Comparison of ENCODE assay signal across 8 mouse cellular contexts in the genomic region with DNA sequence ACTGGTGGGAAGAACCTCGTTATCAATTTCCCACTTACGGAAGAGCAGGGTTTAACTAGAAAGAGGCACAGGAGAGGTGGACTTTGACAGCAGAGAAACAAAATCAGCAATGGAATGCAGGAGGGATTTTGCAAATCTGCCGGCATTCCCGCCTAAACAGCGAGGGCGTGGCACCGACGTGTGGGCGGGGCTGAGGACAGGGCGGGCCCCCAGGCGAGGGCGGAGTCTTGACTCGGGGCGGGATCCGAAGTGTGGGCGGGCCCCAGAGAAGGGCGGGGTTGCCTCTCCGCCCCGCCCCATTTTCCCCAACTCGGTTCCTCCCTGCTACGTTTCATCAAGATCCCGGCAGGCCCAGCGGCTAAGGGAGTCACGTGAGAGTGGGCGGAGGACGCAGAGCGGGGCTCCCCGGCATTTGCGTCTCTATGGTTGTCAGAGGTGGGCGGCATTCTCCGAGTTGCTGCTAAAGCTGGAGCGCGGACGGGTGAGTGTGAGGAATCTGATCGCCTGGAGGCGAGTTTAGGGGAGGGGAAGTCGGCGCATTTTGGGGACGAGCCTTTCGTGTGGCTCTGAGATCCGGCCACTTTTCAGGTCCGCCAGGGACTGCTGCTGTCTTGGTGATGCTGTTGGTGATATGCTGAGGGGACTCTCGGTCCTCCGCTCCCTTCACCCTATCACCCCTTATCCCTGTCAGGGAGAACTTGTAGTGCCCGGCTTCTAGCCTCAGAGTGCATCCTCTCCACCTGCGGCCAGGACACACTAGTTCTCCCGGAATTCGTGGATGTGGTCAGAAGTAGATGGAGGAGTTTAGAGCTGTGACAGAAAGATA. TPM values are rescaled to one million over a fixed set of nuclear protein-coding genes. Genes with fewer than 3 reads are reported as not detected.
DNase-seq lines count a peak whose midpoint lies in the region; ATAC-seq and TF ChIP-seq lines count a peak whose summit lies in the region.

A gene (plus strand): TSS at position 271 of the 826 bp plus-strand sequence.

- peaks cover 0 to 8% of the 10 kb centered on the region in 2 experiments; a peak in 1 of 4 replicates for H3K36me3 ChIP-seq in MEL (ENCODE audit: control insufficient read depth in 1 of 2, insufficient read depth in 2 of 2, low read length in 2 of 2)
- H3K36me3 ChIP-seq in forebrain, postnatal 0 days (ENCODE audit: insufficient read depth) = no peaks in the 10 kb centered on the region
- no peaks in the 10 kb centered on the region for H3K36me3 ChIP-seq in lung, embryonic 15.5 days

- TF ChIP-seq POLR2A in MEL (IDR thresholded peaks at IDR 0.05; ENCODE audit: control insufficient read depth in 1 of 2, insufficient read depth in 1 of 2, low read depth in 1 of 2, low read length in 2 of 2, poor library complexity in 1 of 2) = peak; percentile 69 to 90; a peak in 3 of 4 replicates
- TF ChIP-seq POLR2A in cerebellum, adult 2 months (IDR thresholded peaks at IDR 0.05; ENCODE audit: borderline replicate concordance, insufficient read depth, low read length) = peak; percentile 74; the same call in 1 of the 2 replicates

- TF ChIP-seq CTCF in MEL (IDR thresholded peaks at IDR 0.05 in 2 of 3, conservative IDR thresholded peaks at IDR 0.05 in 1 of 3; ENCODE audit: control insufficient read depth in 1 of 3, insufficient read depth in 1 of 3, low read depth in 2 of 3, low read length in 3 of 3, poor library complexity in 1 of 3, severe bottlenecking in 1 of 3) = no peak
- no peak for TF ChIP-seq CTCF in cerebellum, adult 2 months (IDR thresholded peaks at IDR 0.05; ENCODE audit: borderline replicate concordance, insufficient read depth, low read depth, low read length)
- TF ChIP-seq CTCF in forebrain, postnatal 0 days (IDR thresholded peaks at IDR 0.05; ENCODE audit: low read depth) = 0 out of 2 replicates have a peak, but pooled peaks have one; percentile 14

- peak within 1 kb of the TSS; percentile 82 for H3K4me2 ChIP-seq in forebrain, postnatal 0 days (ENCODE audit: low read depth)
- H3K4me2 ChIP-seq in lung, embryonic 15.5 days = peak within 1 kb of the TSS; percentile 70

- no peak for TF ChIP-seq RAD21 in MEL (IDR thresholded peaks at IDR 0.05; ENCODE audit: low read depth, low read length)

- peak within 1 kb of the TSS; percentile 61 for H3K27ac ChIP-seq in MEL (ENCODE audit: control insufficient read depth, low read depth, low read length)
- H3K27ac ChIP-seq in cerebellum, adult 2 months (ENCODE audit: insufficient read depth, low read length) = peak within 1 kb of the TSS; percentile 13
- peak within 1 kb of the TSS; percentile 46 for H3K27ac ChIP-seq in forebrain, postnatal 0 days (ENCODE audit: low read depth, low read length)
- peak within 1 kb of the TSS; percentile 69 for H3K27ac ChIP-seq in lung, embryonic 15.5 days

- H3K79me2 ChIP-seq in MEL (ENCODE audit: control insufficient read depth, insufficient read depth, low read length, poor library complexity) = peaks cover 3% of the 10 kb centered on the region

- WGBS in cerebellum, adult 2 months = 2% methylated on average over 48 of the region's 48 CpGs
- WGBS in forebrain, postnatal 0 days = under 1% methylated on average over 44 of the region's 48 CpGs
- under 1% methylated on average over 48 of the region's 48 CpGs for WGBS in lung, embryonic 15.5 days

- peak; percentile 99 for ATAC-seq in forebrain, postnatal 0 days
- ATAC-seq in lung, embryonic 15.5 days (ENCODE audit: borderline replicate concordance, extremely low read depth, low FRiP score, low TSS enrichment) = peak; percentile 99

- DNase-seq in MEL (ENCODE audit: low read depth, low spot score) = peak; percentile 98
- DNase-seq in cerebellum, adult 2 months = peak; percentile 93 to 95
- DNase-seq in forebrain, postnatal 0 days = peak; percentile 95
- peak; percentile 98 for DNase-seq in heart, postnatal 4 days
- peak; percentile 96 for DNase-seq in layer of hippocampus, adult 8-10 months (ENCODE audit: low spot score in 2 of 2)
- peak; percentile 93 for DNase-seq in ovary, adult 18-20 months (ENCODE audit: low spot score)
- DNase-seq in thymus, postnatal 0 days (ENCODE audit: low spot score) = peak; percentile 94

- H3K9ac ChIP-seq in MEL (ENCODE audit: control insufficient read depth, low read depth, low read length, poor library complexity, severe bottlenecking) = peak within 1 kb of the TSS; percentile 80
- H3K9ac ChIP-seq in forebrain, postnatal 0 days = peak within 1 kb of the TSS; percentile 75
- H3K9ac ChIP-seq in lung, embryonic 15.5 days = peak within 1 kb of the TSS; percentile 66

- no peak; a peak in 1 of 4 replicates for TF ChIP-seq EP300 in MEL (IDR thresholded peaks at IDR 0.05; ENCODE audit: low read depth in 1 of 2, low read length in 2 of 2)

- peak within 1 kb of the TSS; percentile 74 to 85 for H3K4me3 ChIP-seq in MEL (ENCODE audit: control insufficient read depth in 1 of 2, insufficient read depth in 1 of 2, low read depth in 2 of 2, low read length in 2 of 2)
- peak within 1 kb of the TSS; percentile 92 for H3K4me3 ChIP-seq in cerebellum, adult 2 months (replicated peaks; ENCODE audit: insufficient read depth, low read depth, low read length)
- peak within 1 kb of the TSS; percentile 92 for H3K4me3 ChIP-seq in forebrain, postnatal 0 days (ENCODE audit: low read depth, low read length)
- peak within 1 kb of the TSS; percentile 60 for H3K4me3 ChIP-seq in lung, embryonic 15.5 days

- H3K4me1 ChIP-seq in MEL (ENCODE audit: control insufficient read depth in 1 of 2, insufficient read depth in 2 of 2, low read length in 2 of 2) = peaks cover 2 to 7% of the 10 kb centered on the region in 2 experiments
- H3K4me1 ChIP-seq in cerebellum, adult 2 months (ENCODE audit: control insufficient read depth, insufficient read depth, low read length) = peaks cover 4% of the 10 kb centered on the region; the same call in 1 of the 2 replicates
- peaks cover 6% of the 10 kb centered on the region; the same call in 1 of the 2 replicates for H3K4me1 ChIP-seq in forebrain, postnatal 0 days (ENCODE audit: insufficient read depth)
- H3K4me1 ChIP-seq in lung, embryonic 15.5 days = peaks cover 13% of the 10 kb centered on the region

- H3K9me3 ChIP-seq in MEL (replicated peaks; ENCODE audit: insufficient read depth, low read length) = no peaks in the 10 kb centered on the region
- H3K9me3 ChIP-seq in forebrain, postnatal 0 days (ENCODE audit: low read length) = no peaks in the 10 kb centered on the region
- no peaks in the 10 kb centered on the region for H3K9me3 ChIP-seq in lung, embryonic 15.5 days

- H3K27me3 ChIP-seq in MEL (ENCODE audit: control insufficient read depth in 1 of 2, insufficient read depth in 2 of 2, low read length in 2 of 2) = no peaks in the 10 kb centered on the region
- H3K27me3 ChIP-seq in cerebellum, adult 2 months (ENCODE audit: control insufficient read depth, insufficient read depth, low read length) = no peaks in the 10 kb centered on the region
- no peaks in the 10 kb centered on the region for H3K27me3 ChIP-seq in forebrain, postnatal 0 days (ENCODE audit: insufficient read depth, low read length)
- no peaks in the 10 kb centered on the region for H3K27me3 ChIP-seq in lung, embryonic 15.5 days

TF ChIP-seq in MEL, 35 proteins besides CTCF, POLR2A, EP300 and RAD21 (continues in another document):
- TF ChIP-seq NRF1 (IDR thresholded peaks at IDR 0.05; ENCODE audit: insufficient read depth, low read depth, low read length, poor library complexity, severe bottlenecking) (no peak), MAZ (IDR thresholded peaks at IDR 0.05; ENCODE audit: low read depth, low read length) (peak; percentile 46; the same call in 1 of the 2 replicates), USF1 (IDR thresholded peaks at IDR 0.05; ENCODE audit: low read depth, low read length) (peak; percentile 97), ZNF384 (IDR thresholded peaks at IDR 0.05; ENCODE audit: low read depth, low read length) (no peak), GABPA (IDR thresholded peaks at IDR 0.05; ENCODE audit: low read depth, low read length) (no peak), TCF12 (IDR thresholded peaks at IDR 0.05; ENCODE audit: low read depth, low read length) (peak; percentile 76), SMC3 (IDR thresholded peaks at IDR 0.05; ENCODE audit: low read depth, low read length) (no peak), ZC3H11A (IDR thresholded peaks at IDR 0.05; ENCODE audit: low read depth, low read length) (no peak), KAT2A (conservative IDR thresholded peaks at IDR 0.05; ENCODE audit: low read depth, low read length) (no peak), MAX (IDR thresholded peaks at IDR 0.05; ENCODE audit: low read length) (peak; percentile 57), HCFC1 (IDR thresholded peaks at IDR 0.05; ENCODE audit: low read depth, low read length) (peak; percentile 81), TBP (IDR thresholded peaks at IDR 0.05; ENCODE audit: low read depth, low read length) (peak; percentile 84), ETS1 (IDR thresholded peaks at IDR 0.05; ENCODE audit: low read depth, low read length) (peak; percentile 43; the same call in 1 of the 2 replicates), POLR2AphosphoS2 (IDR thresholded peaks at IDR 0.05; ENCODE audit: low read length) (peak; percentile 69; the same call in 1 of the 2 replicates), TAL1 (IDR thresholded peaks at IDR 0.05; ENCODE audit: low read length) (no peak), POLR2AphosphoS5 (IDR thresholded peaks at IDR 0.05; ENCODE audit: borderline replicate concordance, low read depth, low read length) (no peak), RCOR1 (IDR thresholded peaks at IDR 0.05; ENCODE audit: low read depth, low read length) (no peak; the same call in 1 of the 2 replicates), UBTF (IDR thresholded peaks at IDR 0.05; ENCODE audit: borderline replicate concordance, insufficient read depth, low read depth, low read length) (no peak), GATA1 (IDR thresholded peaks at IDR 0.05; ENCODE audit: low read depth, low read length) (no peak), E2F4 (IDR thresholded peaks at IDR 0.05; ENCODE audit: borderline replicate concordance, low read depth, low read length) (0 out of 2 replicates have a peak, but pooled peaks have one; percentile 50)

RNA-seq across cellular contexts. Expression of the gene that starts here (rescaled TPM):
- 16.9 and 18.0 TPM in 2 replicates for total RNA-seq in MEL (2012; rRNA removed)
- polyA plus RNA-seq in MEL (2012; ENCODE audit: insufficient read depth in 1 of 2, insufficient read length in 2 of 2, low read depth in 1 of 2, low replicate concordance in 2 of 2, missing spikeins in 1 of 2) = 10 to 100 TPM in 1 of 2 experiments, not detected in 1; 26.8 TPM
- 166 and 174 TPM in 2 replicates for polyA plus RNA-seq in cerebellum, adult 2 months (2012; rRNA removed)
- total RNA-seq in forebrain, postnatal 0 days (2014; rRNA removed) = 69.6 and 69.7 TPM in 2 replicates
- 61.6 and 72.0 TPM in 2 replicates for polyA plus RNA-seq in forebrain, postnatal 0 days (2015; fragmentation: Nextera tagmentation; extraction: Ambion mirVana)
- 10 to 100 TPM; 30.8 to 34.7 TPM for total RNA-seq in heart, postnatal 4 days (2021)
- total RNA-seq in layer of hippocampus, adult 8-10 months (2022) = 10 to 100 TPM; 94.7 to 97.4 (median 96.4) TPM
- 72.2 and 72.3 TPM in 2 replicates for polyA plus RNA-seq in lung, embryonic 15.5 days (2015; fragmentation: Nextera tagmentation; extraction: Ambion mirVana)
- polyA plus RNA-seq in thymus, postnatal 0 days (2015; fragmentation: Nextera tagmentation; extraction: Ambion mirVana) = 49.8 and 56.0 TPM in 2 replicates

Comparison
In these comparisons a context has a peak if more than half of its experiments do, and no peak if none do; other contexts are left out.
1. Peak in every context shown above with its lines: DNase-seq, ATAC-seq, H3K4me3 ChIP-seq and H3K27ac ChIP-seq.
2. H3K27ac ChIP-seq: peak in every context shown above with its lines; median percentile 69 in lung, embryonic 15.5 days; 61 in MEL; 46 in forebrain, postnatal 0 days; 13 in cerebellum, adult 2 months.